Mouse (Mus musculus): ENCODE measurements around the gene Krt19. TPM values are rescaled to one million over a fixed set of nuclear protein-coding genes. Genes with fewer than 3 reads are reported as not detected.

The Krt19 gene
- polyA plus RNA-seq (2014; fragmentation: Nextera tagmentation; extraction: Ambion mirVana) = 9.6 and 12.4 TPM in 2 replicates

- Histone ChIP-seq H3K9ac (ENCODE audit: low read depth, low read length) (no peak within 1 kb of the TSS), H3K27me3 (replicated peaks; ENCODE audit: control insufficient read depth, insufficient read depth, low read length) (peaks cover 24% of the 10 kb centered on the region), H3K27ac (ENCODE audit: low read depth, low read length) (no peak within 1 kb of the TSS), H3K4me3 (ENCODE audit: low read depth, low read length) (no peak within 1 kb of the TSS), H3K4me1 (replicated peaks; ENCODE audit: control insufficient read depth, insufficient read depth, low read length) (no peaks in the 10 kb centered on the region), H3K4me2 (no peak within 1 kb of the TSS), H3K36me3 (ENCODE audit: control insufficient read depth, insufficient read depth, low read length) (no peaks in the 10 kb centered on the region), H3K9me3 (ENCODE audit: control insufficient read depth, low read length) (no peaks in the 10 kb centered on the region)
- WGBS = 50% methylated on average over 9 of the region's 9 CpGs
- no peak for ATAC-seq (replicated peaks; ENCODE audit: low FRiP score)
- DNase-seq (ENCODE audit: low spot score) = no peak
Observed at GRCm38 (mm10) chr11:100148615-100149330, at the start of gene Krt19. Gene Krt19, minus strand, starts transcription at chr11:100148665.

- DNase-seq (ENCODE audit: low spot score) (no peak), ATAC-seq (replicated peaks; ENCODE audit: low FRiP score) (no peak)
- no peak within 1 kb of the TSS for H3K9ac ChIP-seq (ENCODE audit: low read depth, low read length)
- WGBS = 43% methylated on average over 9 of the region's 9 CpGs
- H3K4me1 ChIP-seq (replicated peaks; ENCODE audit: control insufficient read depth, insufficient read depth, low read length) = no peaks in the 10 kb centered on the region
- no peak within 1 kb of the TSS for H3K4me2 ChIP-seq
- H3K9me3 ChIP-seq (ENCODE audit: control insufficient read depth, low read length) = no peaks in the 10 kb centered on the region
- no peaks in the 10 kb centered on the region for H3K27me3 ChIP-seq (replicated peaks; ENCODE audit: control insufficient read depth, insufficient read depth, low read length)
- no peaks in the 10 kb centered on the region for H3K36me3 ChIP-seq (ENCODE audit: control insufficient read depth, insufficient read depth, low read length)
- H3K4me3 ChIP-seq (ENCODE audit: low read depth, low read length) = no peak within 1 kb of the TSS
- no peak within 1 kb of the TSS for H3K27ac ChIP-seq (ENCODE audit: low read depth, low read length)
Observed at GRCm38 (mm10) chr11:100192992-100193391, 44.5 kb upstream of the Krt19 start, which contains the start of gene Krt9. Gene Krt9, minus strand, starts transcription at chr11:100193246.

DNA sequence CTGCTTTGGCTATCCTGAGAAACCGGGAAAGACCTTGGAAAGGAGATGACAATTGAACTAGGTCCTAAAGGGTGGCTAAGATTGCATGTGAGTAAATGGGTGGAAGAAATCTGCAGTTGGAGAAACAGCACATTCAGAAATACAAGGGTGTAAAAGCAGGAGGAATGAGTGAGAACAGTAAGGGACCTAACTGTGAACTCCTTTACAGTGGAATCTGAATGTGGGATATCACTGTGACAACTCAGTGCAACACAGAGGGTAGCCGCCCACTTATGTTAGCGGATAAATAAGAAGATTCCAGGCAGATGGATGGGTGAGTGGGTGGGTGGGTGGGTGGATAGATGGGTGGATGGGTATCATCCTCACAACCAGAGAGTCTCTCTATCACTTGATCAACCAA is 43.4 kb upstream of the Krt19 start:
- Histone ChIP-seq H3K4me2 (no peak overlapping the region), H3K27ac (ENCODE audit: low read depth, low read length) (no peak overlapping the region), H3K9me3 (ENCODE audit: control insufficient read depth, low read length) (no peaks in the 10 kb centered on the region), H3K27me3 (replicated peaks; ENCODE audit: control insufficient read depth, insufficient read depth, low read length) (no peaks in the 10 kb centered on the region), H3K4me1 (replicated peaks; ENCODE audit: control insufficient read depth, insufficient read depth, low read length) (no peaks in the 10 kb centered on the region), H3K9ac (ENCODE audit: low read depth, low read length) (no peak overlapping the region), H3K36me3 (ENCODE audit: control insufficient read depth, insufficient read depth, low read length) (no peaks in the 10 kb centered on the region), H3K4me3 (ENCODE audit: low read depth, low read length) (no peak overlapping the region)
- WGBS = 88% methylated on average over 3 of the region's 3 CpGs
- no peak for ATAC-seq (replicated peaks; ENCODE audit: low FRiP score)
- no peak for DNase-seq (ENCODE audit: low spot score)

DNA sequence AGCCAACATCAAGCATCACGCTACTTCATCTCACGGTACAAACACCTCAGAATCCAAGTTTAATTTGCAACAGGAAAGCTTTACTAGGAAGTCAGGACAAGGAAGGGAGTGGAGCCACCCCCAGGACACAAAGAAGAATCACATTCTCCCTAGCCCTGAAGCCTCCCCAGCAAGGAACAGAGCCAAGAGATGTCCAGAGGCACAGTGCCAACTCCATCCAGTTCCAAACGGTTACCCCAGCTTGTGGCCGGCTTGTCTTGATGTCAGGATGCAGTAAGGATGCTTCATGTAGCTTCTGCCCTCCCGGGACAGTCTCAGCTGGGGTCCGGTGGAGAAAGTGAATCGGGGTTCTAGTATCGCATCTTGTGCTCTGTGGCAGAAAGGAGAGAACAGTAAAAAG is 38.3 kb upstream of the Krt19 start:
- Histone ChIP-seq H3K27ac (ENCODE audit: low read depth, low read length) (no peak overlapping the region), H3K4me1 (replicated peaks; ENCODE audit: control insufficient read depth, insufficient read depth, low read length) (no peaks in the 10 kb centered on the region), H3K27me3 (replicated peaks; ENCODE audit: control insufficient read depth, insufficient read depth, low read length) (no peaks in the 10 kb centered on the region), H3K9ac (ENCODE audit: low read depth, low read length) (no peak overlapping the region), H3K9me3 (ENCODE audit: control insufficient read depth, low read length) (no peaks in the 10 kb centered on the region), H3K4me2 (no peak overlapping the region), H3K4me3 (ENCODE audit: low read depth, low read length) (no peak overlapping the region), H3K36me3 (ENCODE audit: control insufficient read depth, insufficient read depth, low read length) (no peaks in the 10 kb centered on the region)
- no peak for ATAC-seq (replicated peaks; ENCODE audit: low FRiP score)
- DNase-seq (ENCODE audit: low spot score) = no peak
- 76% methylated on average over 8 of the region's 8 CpGs for WGBS

- Histone ChIP-seq H3K27me3 (replicated peaks; ENCODE audit: control insufficient read depth, insufficient read depth, low read length) (no peaks in the 10 kb centered on the region), H3K4me1 (replicated peaks; ENCODE audit: control insufficient read depth, insufficient read depth, low read length) (no peaks in the 10 kb centered on the region), H3K4me3 (ENCODE audit: low read depth, low read length) (no peak overlapping the region), H3K4me2 (no peak overlapping the region), H3K36me3 (ENCODE audit: control insufficient read depth, insufficient read depth, low read length) (no peaks in the 10 kb centered on the region), H3K9me3 (ENCODE audit: control insufficient read depth, low read length) (no peaks in the 10 kb centered on the region), H3K27ac (ENCODE audit: low read depth, low read length) (no peak overlapping the region), H3K9ac (ENCODE audit: low read depth, low read length) (no peak overlapping the region)
- WGBS = 58% methylated on average over 7 of the region's 7 CpGs
- no peak for ATAC-seq (replicated peaks; ENCODE audit: low FRiP score)
- DNase-seq (ENCODE audit: low spot score) = no peak
Observed at GRCm38 (mm10) chr11:100181725-100182124, 33.3 kb upstream of the Krt19 start.

DNA sequence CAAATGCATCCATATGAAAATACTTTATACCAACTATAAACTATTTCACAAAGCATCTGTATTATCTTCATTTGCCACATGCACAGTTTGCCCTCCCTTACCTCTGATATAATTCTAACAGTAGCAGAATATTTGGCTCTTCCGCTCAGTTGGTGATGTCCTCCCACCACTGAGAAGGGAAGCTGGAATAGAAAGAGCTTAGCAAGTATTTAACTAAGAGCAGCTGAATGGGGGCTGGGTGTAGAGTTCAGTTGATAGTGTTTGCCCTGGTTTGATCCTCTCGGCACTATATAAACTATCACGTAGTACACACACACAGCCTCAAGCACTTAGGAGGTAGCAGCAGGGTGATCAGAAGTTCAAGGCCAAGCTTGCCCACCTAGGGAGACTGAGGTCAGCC is 30.8 kb upstream of the Krt19 start:
- no peaks in the 10 kb centered on the region for H3K36me3 ChIP-seq (ENCODE audit: control insufficient read depth, insufficient read depth, low read length)
- 64% methylated on average over 3 of the region's 3 CpGs for WGBS
- H3K4me1 ChIP-seq (replicated peaks; ENCODE audit: control insufficient read depth, insufficient read depth, low read length) = no peaks in the 10 kb centered on the region
- no peak overlapping the region for H3K27ac ChIP-seq (ENCODE audit: low read depth, low read length)
- no peak overlapping the region for H3K4me3 ChIP-seq (ENCODE audit: low read depth, low read length)
- H3K4me2 ChIP-seq = no peak overlapping the region
- H3K9me3 ChIP-seq (ENCODE audit: control insufficient read depth, low read length) = no peaks in the 10 kb centered on the region
- no peaks in the 10 kb centered on the region for H3K27me3 ChIP-seq (replicated peaks; ENCODE audit: control insufficient read depth, insufficient read depth, low read length)
- DNase-seq (ENCODE audit: low spot score) (no peak), ATAC-seq (replicated peaks; ENCODE audit: low FRiP score) (no peak)
- H3K9ac ChIP-seq (ENCODE audit: low read depth, low read length) = no peak overlapping the region

DNA sequence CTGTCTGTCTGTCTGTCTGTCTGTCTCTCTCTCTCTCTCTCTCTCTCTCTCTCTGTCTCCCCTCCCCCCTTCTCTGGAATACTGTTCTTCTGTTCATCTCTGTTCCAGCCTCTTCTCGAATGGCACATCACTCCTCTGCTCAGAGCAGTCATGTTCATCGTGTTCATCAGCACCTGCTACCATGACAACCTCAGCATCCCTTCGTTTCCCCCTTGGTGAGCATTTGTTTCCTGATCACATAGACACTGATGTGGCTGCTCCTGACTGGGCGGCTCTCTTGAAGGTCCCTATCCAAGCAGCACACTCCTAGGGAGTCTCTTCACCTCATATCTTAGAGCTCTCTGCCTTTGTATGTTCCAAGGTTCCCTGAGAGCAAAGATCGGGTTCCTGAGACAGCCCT is 29.8 kb upstream of the Krt19 start:
- H3K4me1 ChIP-seq (replicated peaks; ENCODE audit: control insufficient read depth, insufficient read depth, low read length) = no peaks in the 10 kb centered on the region
- H3K4me2 ChIP-seq = no peak overlapping the region
- no peaks in the 10 kb centered on the region for H3K27me3 ChIP-seq (replicated peaks; ENCODE audit: control insufficient read depth, insufficient read depth, low read length)
- DNase-seq (ENCODE audit: low spot score) (no peak), ATAC-seq (replicated peaks; ENCODE audit: low FRiP score) (no peak)
- no peaks in the 10 kb centered on the region for H3K9me3 ChIP-seq (ENCODE audit: control insufficient read depth, low read length)
- no peaks in the 10 kb centered on the region for H3K36me3 ChIP-seq (ENCODE audit: control insufficient read depth, insufficient read depth, low read length)
- H3K9ac ChIP-seq (ENCODE audit: low read depth, low read length) = no peak overlapping the region
- no peak overlapping the region for H3K27ac ChIP-seq (ENCODE audit: low read depth, low read length)
- no peak overlapping the region for H3K4me3 ChIP-seq (ENCODE audit: low read depth, low read length)
- 77% methylated on average over 5 of the region's 5 CpGs for WGBS

- H3K4me2 ChIP-seq = no peak overlapping the region
- ATAC-seq (replicated peaks; ENCODE audit: low FRiP score) = no peak
- no peaks in the 10 kb centered on the region for H3K27me3 ChIP-seq (replicated peaks; ENCODE audit: control insufficient read depth, insufficient read depth, low read length)
- 68% methylated on average over 9 of the region's 9 CpGs for whole genome bisulfite sequencing
- no peaks in the 10 kb centered on the region for H3K4me1 ChIP-seq (replicated peaks; ENCODE audit: control insufficient read depth, insufficient read depth, low read length)
- H3K9me3 ChIP-seq (ENCODE audit: control insufficient read depth, low read length) = no peaks in the 10 kb centered on the region
- H3K9ac ChIP-seq (ENCODE audit: low read depth, low read length) = no peak overlapping the region
- no peaks in the 10 kb centered on the region for H3K36me3 ChIP-seq (ENCODE audit: control insufficient read depth, insufficient read depth, low read length)
- DNase-seq (ENCODE audit: low spot score) = no peak
- H3K27ac ChIP-seq (ENCODE audit: low read depth, low read length) = no peak overlapping the region
- no peak overlapping the region for H3K4me3 ChIP-seq (ENCODE audit: low read depth, low read length)
Observed at GRCm38 (mm10) chr11:100176791-100177190, 28.3 kb upstream of the Krt19 start.

Data from liver, embryonic 11.5 days (tissue).